Mouse (Mus musculus) CH12.LX (cell line): ENCODE data around the gene Dnajc22. TPM values are rescaled to one million over a fixed set of nuclear protein-coding genes. Genes with fewer than 3 reads are reported as not detected.

ENCODE experiments used
- DNase-seq: peaks from one replicate; pipeline ENCODE4 v3.0.0-alpha.2; 2013; ENCODE audit errors: extremely low read depth
- H3K27ac ChIP-seq: 2 replicates; pipeline ENCODE4 v1.5.1; 2012; ENCODE audit warnings: low read depth, mild to moderate bottlenecking, control low read depth, moderate library complexity; ENCODE audit not compliant: insufficient read depth
- H3K27me3 ChIP-seq: replicated peaks from 2 replicates; pipeline ENCODE3; 2012; ENCODE audit warnings: inconsistent platforms
- H3K36me3 ChIP-seq, 2 experiments: replicated peaks in 1 of 2; 2 replicates each; pipeline versions ENCODE3 to v1.6.1; 2012; ENCODE audit warnings: inconsistent platforms in 1 of 2, low read length in 1 of 2, mild to moderate bottlenecking in 1 of 2, mixed read lengths in 1 of 2, moderate library complexity in 1 of 2; ENCODE audit not compliant: control insufficient read depth in 1 of 2, insufficient read depth in 1 of 2
- H3K4me1 ChIP-seq, 2 experiments: 2 replicates each; pipeline ENCODE4 v1.6.1; 2012; ENCODE audit warnings: inconsistent platforms in 1 of 2, moderate library complexity in 1 of 2; ENCODE audit not compliant: insufficient read depth in 2 of 2, control insufficient read depth in 1 of 2
- H3K4me2 ChIP-seq: 2 replicates; pipeline ENCODE4 v1.6.1; 2012; ENCODE audit warnings: low read depth, mild to moderate bottlenecking, control low read depth; ENCODE audit not compliant: poor library complexity, insufficient read depth, severe bottlenecking
- H3K4me3 ChIP-seq, 3 experiments: fragments of 150-350 bp in 1 of 3; sonication (generic) in 1 of 3; replicated peaks in 1 of 3; 2 replicates each; pipeline versions ENCODE3 to v1.5.1; 2011 to 2012; ENCODE audit warnings: low read depth in 2 of 3, low read length in 2 of 3, mild to moderate bottlenecking in 2 of 3, moderate library complexity in 2 of 3, control low read depth in 1 of 3, improper control_type of control experiment in 1 of 3, inconsistent platforms in 1 of 3, mixed read lengths in 1 of 3; ENCODE audit not compliant: poor library complexity in 1 of 3
- H3K79me2 ChIP-seq: replicated peaks from 2 replicates; pipeline ENCODE4 v1.6.1; 2012; ENCODE audit warnings: mild to moderate bottlenecking, moderate library complexity; ENCODE audit not compliant: control insufficient read depth, poor library complexity, insufficient read depth, severe bottlenecking; ENCODE audit errors: extremely low read depth
- H3K9ac ChIP-seq: 2 replicates; pipeline ENCODE4 v1.6.1; 2012; ENCODE audit warnings: low read depth, mild to moderate bottlenecking, control low read depth, moderate library complexity; ENCODE audit not compliant: insufficient read depth
- H3K9me3 ChIP-seq: replicated peaks from 2 replicates; pipeline ENCODE3; 2012; ENCODE audit warnings: low read length, inconsistent platforms, mixed read lengths
- BHLHE40 ChIP-seq: IDR thresholded peaks from 2 replicates; pipeline ENCODE4 v1.6.1; 2011; ENCODE audit warnings: mild to moderate bottlenecking, low read depth, low read length, improper control_type of control experiment
- CHD2 ChIP-seq: IDR thresholded peaks from 2 replicates; pipeline ENCODE4 v1.6.1; 2011; ENCODE audit warnings: low read length, improper control_type of control experiment
- CTCF ChIP-seq, 2 experiments: IDR thresholded peaks in 1 of 2; conservative IDR thresholded peaks in 1 of 2; 2 replicates each; pipeline ENCODE4 v1.5.1; 2011 to 2012; ENCODE audit warnings: low read depth in 2 of 2, low read length in 2 of 2, improper control_type of control experiment in 1 of 2, inconsistent platforms in 1 of 2, mild to moderate bottlenecking in 1 of 2, moderate library complexity in 1 of 2
- EP300 ChIP-seq: IDR thresholded peaks from 2 replicates; pipeline ENCODE4 v1.6.1; 2011; ENCODE audit warnings: low read length, improper control_type of control experiment
- ETS1 ChIP-seq: conservative IDR thresholded peaks from 2 replicates; pipeline ENCODE4 v1.6.1; 2012; ENCODE audit warnings: low read depth, mild to moderate bottlenecking, inconsistent platforms, low read length, improper control_type of control experiment, moderate library complexity
- HCFC1 ChIP-seq: IDR thresholded peaks from 2 replicates; pipeline ENCODE4 v1.6.1; 2012; ENCODE audit warnings: low read depth, mild to moderate bottlenecking, inconsistent platforms, low read length, improper control_type of control experiment
- JUND ChIP-seq: conservative IDR thresholded peaks from 2 replicates; pipeline ENCODE4 v1.6.1; 2011; ENCODE audit warnings: low read depth, low read length, improper control_type of control experiment
- MAZ ChIP-seq: IDR thresholded peaks from 2 replicates; pipeline ENCODE4 v1.6.1; 2012; ENCODE audit warnings: low read depth, mild to moderate bottlenecking, inconsistent platforms, low read length, improper control_type of control experiment, moderate library complexity
- NELFE ChIP-seq: IDR thresholded peaks from 2 replicates; pipeline ENCODE4 v1.6.1; 2011; ENCODE audit warnings: low read depth, low read length, improper control_type of control experiment
- POLR2A ChIP-seq: IDR thresholded peaks from 2 replicates; pipeline ENCODE4 v1.6.1; 2011; ENCODE audit warnings: low read depth, mild to moderate bottlenecking, improper control_type of control experiment, low read length
- RAD21 ChIP-seq: IDR thresholded peaks from 2 replicates; pipeline ENCODE4 v1.6.1; 2011; ENCODE audit warnings: low read depth, mild to moderate bottlenecking, low read length, improper control_type of control experiment, moderate library complexity
- SIN3A ChIP-seq: IDR thresholded peaks from 2 replicates; pipeline ENCODE4 v1.6.1; 2012; ENCODE audit warnings: low read length, improper control_type of control experiment, inconsistent platforms
- USF2 ChIP-seq: conservative IDR thresholded peaks from 2 replicates; pipeline ENCODE4 v1.6.1; 2011; ENCODE audit warnings: low read depth, low read length, improper control_type of control experiment
- ZMIZ1 ChIP-seq: IDR thresholded peaks from 2 replicates; pipeline ENCODE4 v1.6.1; 2012; ENCODE audit warnings: low read depth, mild to moderate bottlenecking, inconsistent platforms, low read length, improper control_type of control experiment
- ZNF384 ChIP-seq: IDR thresholded peaks from 2 replicates; pipeline ENCODE4 v1.6.1; 2012; ENCODE audit warnings: low read depth, low read length, improper control_type of control experiment, inconsistent platforms
- dilution Hi-C: fragments of 300-500 bp; cut with MboI; formaldehyde crosslinking; loops from 2 replicates; pipeline ENCODE4 v1.14.3; 2020; ENCODE audit warnings: low sequenced_read_pairs; ENCODE audit not compliant: extremely low pct_unique_long_range_greater_than_20kb, extremely low pct_ligation_motif_present
- in situ Hi-C: fragments of 300-500 bp; cut with MboI; formaldehyde crosslinking; loops from 3 replicates; pipeline ENCODE4 v1.14.3; 2019; ENCODE audit warnings: low sequenced_read_pairs, low pct_ligation_motif_present, low pct_unique_long_range_greater_than_20kb, mixed read lengths
- polyA plus RNA-seq: library from polyadenylated mRNA; unstranded; fragments of >175 nt; gene quantifications from 2 replicates; pipeline ENCODE4 v1.2.1, GENCODE M21; 2012; ENCODE audit warnings: low read depth; ENCODE audit not compliant: insufficient read length
- total RNA-seq, 2 experiments: library from RNA; depleted of rRNA; stranded (reverse); fragments of 300-350 nt in 1 of 2; fragments of >200 nt in 1 of 2; gene quantifications; 2 replicates each; pipeline ENCODE4 v1.2.3; 2012 to 2014

The Dnajc22 gene
- total and polyA plus RNA-seq, 3 experiments, result 10.0 to 24.2 (median 12.4) TPM

GRCm38 (mm10) chr15:99087253-99088075, 5.5 kb upstream of the Dnajc22 start, which contains the start of gene C1ql4:
TSS of gene C1ql4 (minus strand) at chr15:99087817.
- Histone ChIP-seq H3K9me3 (peaks cover 11% of the 10 kb centered on the region), H3K79me2 (no peaks in the 10 kb centered on the region), H3K4me2 (no peak within 1 kb of the TSS), H3K4me1 (peaks cover 3 to 13% of the 10 kb centered on the region in 2 experiments; a peak in 3 of 4 replicates), H3K27me3 (no peaks in the 10 kb centered on the region), H3K9ac (no peak within 1 kb of the TSS), H3K27ac (no peak within 1 kb of the TSS), H3K36me3 (peaks cover 9 to 38% of the 10 kb centered on the region in 2 experiments), H3K4me3 (no peak within 1 kb of the TSS)
- no peak for DNase-seq
- in situ Hi-C loops, result no loop called here
- dilution Hi-C loops, result no loop called here
- TF ChIP-seq POLR2A (no peak), EP300 (no peak), USF2 (no peak), MAZ (no peak), JUND (no peak), CTCF (conservative IDR thresholded peaks at IDR 0.05 in 1 of 2, IDR thresholded peaks at IDR 0.05 in 1 of 2; ENCODE audit: low read depth in 2 of 2, low read length in 2 of 2) (no peak), NELFE (no peak), ETS1 (no peak), BHLHE40 (no peak), ZNF384 (no peak), RAD21 (no peak), HCFC1 (no peak), ZMIZ1 (no peak), CHD2 (no peak)

GRCm38 (mm10) chr15:99088292-99088691, 4.7 kb upstream of the Dnajc22 start:
- Histone ChIP-seq H3K27me3 (no peaks in the 10 kb centered on the region), H3K4me3 (no peak overlapping the region)
- dilution Hi-C loops, result no loop called here

More at GRCm38 (mm10) chr15:99088292-99088691, 4.7 kb upstream of the Dnajc22 start:
- TF ChIP-seq SIN3A (no peak), CTCF (conservative IDR thresholded peaks at IDR 0.05 in 1 of 2, IDR thresholded peaks at IDR 0.05 in 1 of 2; ENCODE audit: low read depth in 2 of 2, low read length in 2 of 2) (0 out of 4 replicates have a peak, but pooled peaks of 1 of the 2 experiments have one; percentile 2)
- in situ Hi-C loops, result no loop called here
- H3K36me3 ChIP-seq, result peaks cover 1 to 29% of the 10 kb centered on the region in 2 experiments
- H3K9me3 ChIP-seq, result peaks cover 11% of the 10 kb centered on the region
- no peak overlapping the region for H3K4me2 ChIP-seq
- no peaks in the 10 kb centered on the region for H3K79me2 ChIP-seq
- H3K27ac ChIP-seq, result no peak overlapping the region
- H3K9ac ChIP-seq, result no peak overlapping the region
- peaks cover 3 to 13% of the 10 kb centered on the region in 2 experiments; a peak in 3 of 4 replicates for H3K4me1 ChIP-seq
- DNase-seq, result no peak
